Mouse (Mus musculus): Measurements from ENCODE around the gene Fezf1. TPM values are rescaled to one million over a fixed set of nuclear protein-coding genes. Genes with fewer than 3 reads are reported as not detected.

Gene Fezf1
- polyA plus RNA-seq, 1 experiment from 2014 or later = not detected

- under 1% methylated on average over 29 of the region's 29 CpGs for WGBS
- peak overlapping the region; percentile 39 for H3K4me3 ChIP-seq (ENCODE audit: low read length)
- H3K36me3 ChIP-seq (ENCODE audit: control insufficient read depth, insufficient read depth, low read length) = no peaks in the 10 kb centered on the region
- peaks cover 76% of the 10 kb centered on the region for H3K27me3 ChIP-seq (replicated peaks; ENCODE audit: control insufficient read depth, insufficient read depth, low read length)
- ATAC-seq = peak; percentile 65
- no peak overlapping the region for H3K9ac ChIP-seq (ENCODE audit: low read depth, low read length)
- H3K9me3 ChIP-seq (ENCODE audit: control insufficient read depth, low read length) = no peaks in the 10 kb centered on the region
- peak overlapping the region; percentile 50 for H3K4me2 ChIP-seq (ENCODE audit: low read depth, low read length)
- no peak overlapping the region for H3K27ac ChIP-seq (ENCODE audit: low read length)
- H3K4me1 ChIP-seq (ENCODE audit: control insufficient read depth, insufficient read depth, low read length) = peaks cover 18% of the 10 kb centered on the region; the same call in 1 of the 2 replicates
Measured at GRCm38 (mm10) chr6:23249616-23250287, 1.6 kb upstream of the Fezf1 start.

- Histone ChIP-seq H3K27me3 (replicated peaks; ENCODE audit: control insufficient read depth, insufficient read depth, low read length) (peaks cover 77% of the 10 kb centered on the region), H3K27ac (ENCODE audit: low read length) (no peak overlapping the region), H3K4me1 (ENCODE audit: control insufficient read depth, insufficient read depth, low read length) (peaks cover 18% of the 10 kb centered on the region; the same call in 1 of the 2 replicates), H3K9me3 (ENCODE audit: control insufficient read depth, low read length) (no peaks in the 10 kb centered on the region), H3K9ac (ENCODE audit: low read depth, low read length) (no peak overlapping the region), H3K4me2 (ENCODE audit: low read depth, low read length) (peak overlapping the region; percentile 50; the same call in 1 of the 2 replicates), H3K36me3 (ENCODE audit: control insufficient read depth, insufficient read depth, low read length) (no peaks in the 10 kb centered on the region), H3K4me3 (ENCODE audit: low read length) (peak overlapping the region; percentile 39)
- no peak for ATAC-seq
- under 1% methylated on average over 24 of the region's 24 CpGs for WGBS
Measured at GRCm38 (mm10) chr6:23249053-23249401, 865 bp upstream of the Fezf1 start.

DNA sequence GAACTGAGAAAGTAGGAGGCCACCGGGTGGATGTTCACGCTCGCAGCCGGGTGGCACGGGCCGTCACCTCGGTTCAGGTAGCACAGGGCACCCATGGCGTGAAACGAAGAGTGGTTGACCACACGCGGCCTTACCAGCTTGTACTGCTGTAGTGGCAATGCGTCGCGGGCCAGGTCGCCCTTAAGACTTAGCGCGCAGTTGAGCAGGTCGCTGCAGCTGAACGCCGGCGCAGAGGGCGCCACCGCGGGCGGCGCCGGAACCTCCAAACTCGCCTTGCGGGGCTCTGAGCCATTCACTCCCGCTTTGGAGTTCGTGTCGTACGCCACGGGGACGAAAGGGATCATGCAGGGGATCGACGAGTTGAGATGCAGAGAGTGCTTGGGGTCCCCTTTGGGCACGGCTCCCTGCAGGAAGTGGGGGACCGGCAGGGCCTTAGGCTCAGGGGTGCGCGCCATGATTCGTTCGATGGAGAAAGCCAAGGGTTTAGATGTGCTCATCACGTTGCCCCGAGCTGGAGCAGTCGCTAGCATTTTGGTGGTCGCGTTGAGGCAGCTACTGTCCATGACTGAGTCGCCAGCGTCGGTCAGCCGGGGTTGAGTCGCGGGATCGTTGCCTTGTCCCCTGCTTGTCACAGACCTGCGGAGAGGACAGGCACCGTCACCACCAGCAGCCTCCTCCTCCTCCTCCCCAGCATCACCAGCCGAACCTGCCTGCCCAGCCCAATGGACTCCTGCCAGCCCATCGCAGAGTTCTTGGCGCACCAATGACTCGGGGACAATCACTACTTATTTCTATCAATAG is 450 bp downstream of the Fezf1 start:
- WGBS = under 1% methylated on average over 61 of the region's 61 CpGs
- Histone ChIP-seq H3K27me3 (replicated peaks; ENCODE audit: control insufficient read depth, insufficient read depth, low read length) (peaks cover 77% of the 10 kb centered on the region), H3K4me3 (ENCODE audit: low read length) (peak overlapping the region; percentile 11; the same call in 1 of the 2 replicates), H3K9me3 (ENCODE audit: control insufficient read depth, low read length) (no peaks in the 10 kb centered on the region), H3K4me2 (ENCODE audit: low read depth, low read length) (no peak overlapping the region), H3K36me3 (ENCODE audit: control insufficient read depth, insufficient read depth, low read length) (no peaks in the 10 kb centered on the region), H3K9ac (ENCODE audit: low read depth, low read length) (no peak overlapping the region), H3K4me1 (ENCODE audit: control insufficient read depth, insufficient read depth, low read length) (peaks cover 14% of the 10 kb centered on the region; the same call in 1 of the 2 replicates), H3K27ac (ENCODE audit: low read length) (no peak overlapping the region)
- ATAC-seq = no peak

- Histone ChIP-seq H3K27me3 (replicated peaks; ENCODE audit: control insufficient read depth, insufficient read depth, low read length) (peaks cover 77% of the 10 kb centered on the region), H3K4me1 (ENCODE audit: control insufficient read depth, insufficient read depth, low read length) (peaks cover 14% of the 10 kb centered on the region; the same call in 1 of the 2 replicates), H3K4me3 (ENCODE audit: low read length) (no peak overlapping the region; the same call in 1 of the 2 replicates), H3K4me2 (ENCODE audit: low read depth, low read length) (no peak overlapping the region), H3K27ac (ENCODE audit: low read length) (no peak overlapping the region), H3K36me3 (ENCODE audit: control insufficient read depth, insufficient read depth, low read length) (no peaks in the 10 kb centered on the region), H3K9ac (ENCODE audit: low read depth, low read length) (no peak overlapping the region), H3K9me3 (ENCODE audit: control insufficient read depth, low read length) (no peaks in the 10 kb centered on the region)
- WGBS = 1% methylated on average over 23 of the region's 23 CpGs
- no peak for ATAC-seq
Measured at GRCm38 (mm10) chr6:23246790-23247511, 1.2 kb downstream of the Fezf1 start.

DNA sequence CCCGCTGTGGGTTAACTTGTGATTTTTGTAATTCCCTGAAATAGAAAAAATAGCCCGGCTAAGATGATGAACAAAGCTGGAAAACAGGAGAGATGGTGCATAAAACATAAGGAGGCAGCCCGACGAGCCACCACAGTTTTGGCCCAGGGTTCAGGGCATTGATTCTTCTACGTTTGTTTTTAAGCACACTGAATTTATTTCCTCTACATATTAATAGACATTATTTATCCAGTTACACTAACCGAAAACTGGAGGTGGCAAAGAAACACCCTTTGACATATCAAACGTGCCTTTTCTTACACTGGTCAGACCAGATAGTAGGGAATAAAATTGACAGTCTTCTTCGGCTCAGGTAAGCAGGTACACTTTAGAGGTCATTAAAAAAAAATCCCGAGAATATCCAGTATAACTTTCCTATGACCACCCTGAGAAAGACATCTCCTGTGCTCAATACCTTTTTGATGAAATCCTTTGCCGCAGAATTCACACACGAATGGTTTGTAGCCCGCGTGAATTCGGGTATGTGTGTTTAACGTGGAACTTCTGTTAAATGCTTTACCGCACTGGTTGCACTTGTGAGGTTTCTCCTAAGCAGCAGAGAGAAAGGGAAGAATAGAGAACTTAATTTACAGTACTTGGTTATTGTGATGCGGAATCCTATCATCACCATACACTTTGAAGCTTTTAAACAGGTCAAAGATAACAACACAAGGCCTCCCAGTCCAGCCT is 1.9 kb downstream of the Fezf1 start:
- Histone ChIP-seq H3K27ac (ENCODE audit: low read length) (no peak overlapping the region), H3K27me3 (replicated peaks; ENCODE audit: control insufficient read depth, insufficient read depth, low read length) (peaks cover 80% of the 10 kb centered on the region), H3K36me3 (ENCODE audit: control insufficient read depth, insufficient read depth, low read length) (no peaks in the 10 kb centered on the region), H3K9me3 (ENCODE audit: control insufficient read depth, low read length) (no peaks in the 10 kb centered on the region), H3K4me1 (ENCODE audit: control insufficient read depth, insufficient read depth, low read length) (peaks cover 14% of the 10 kb centered on the region; the same call in 1 of the 2 replicates), H3K9ac (ENCODE audit: low read depth, low read length) (no peak overlapping the region), H3K4me2 (ENCODE audit: low read depth, low read length) (no peak overlapping the region), H3K4me3 (ENCODE audit: low read length) (no peak overlapping the region)
- ATAC-seq = no peak
- WGBS = 4% methylated on average over 17 of the region's 17 CpGs

DNA sequence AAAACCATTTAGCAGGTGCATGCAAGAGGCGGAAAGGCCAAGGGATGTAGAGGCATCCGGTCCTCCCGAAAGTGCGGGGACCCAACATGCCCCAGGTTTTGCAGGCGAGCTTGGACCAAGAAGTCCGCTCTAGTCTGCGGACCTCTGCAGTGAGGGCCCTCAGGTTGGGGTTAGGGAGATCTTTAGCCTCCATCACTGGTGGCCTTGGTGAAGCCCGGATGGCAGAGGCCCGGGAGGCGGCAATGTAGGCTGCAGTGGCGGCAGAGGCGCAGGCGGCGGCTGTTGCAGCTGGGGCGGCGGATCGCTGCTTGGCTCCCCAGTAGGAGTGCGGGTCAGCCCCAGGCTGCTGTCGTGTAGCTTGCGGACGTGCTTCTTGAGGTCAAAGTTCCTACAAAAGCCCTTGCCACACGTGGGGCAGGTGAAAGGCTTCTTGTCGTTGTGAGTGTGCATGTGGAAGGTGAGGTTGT is 2.6 kb downstream of the Fezf1 start:
- H3K4me3 ChIP-seq (ENCODE audit: low read length) = no peak overlapping the region
- peaks cover 79% of the 10 kb centered on the region for H3K27me3 ChIP-seq (replicated peaks; ENCODE audit: control insufficient read depth, insufficient read depth, low read length)

DNA sequence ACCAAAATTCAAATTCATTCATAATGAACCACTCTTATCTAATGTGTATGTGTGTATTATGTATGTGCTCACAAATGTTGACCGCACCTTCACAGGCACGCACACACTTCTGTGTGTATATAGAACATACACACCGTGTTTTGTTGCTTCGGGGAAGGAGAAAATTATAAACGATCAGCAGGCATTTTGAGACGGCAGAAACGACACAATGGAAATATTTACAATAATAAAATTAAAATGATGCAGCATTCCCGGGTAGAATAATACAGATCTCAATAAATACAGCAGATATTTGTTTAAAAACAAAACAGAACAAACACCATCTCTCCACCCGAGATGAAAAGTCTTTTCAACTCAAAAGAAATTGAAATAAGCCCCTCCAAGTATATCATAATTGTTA is 3.0 kb downstream of the Fezf1 start:
- H3K36me3 ChIP-seq (ENCODE audit: control insufficient read depth, insufficient read depth, low read length) = no peaks in the 10 kb centered on the region
- 16% methylated on average over 9 of the region's 9 CpGs for WGBS
- no peak for ATAC-seq
- H3K9ac ChIP-seq (ENCODE audit: low read depth, low read length) = no peak overlapping the region
- H3K4me2 ChIP-seq (ENCODE audit: low read depth, low read length) = no peak overlapping the region
- H3K4me3 ChIP-seq (ENCODE audit: low read length) = no peak overlapping the region
- H3K9me3 ChIP-seq (ENCODE audit: control insufficient read depth, low read length) = no peaks in the 10 kb centered on the region
- no peak overlapping the region for H3K27ac ChIP-seq (ENCODE audit: low read length)
- H3K27me3 ChIP-seq (replicated peaks; ENCODE audit: control insufficient read depth, insufficient read depth, low read length) = peaks cover 74% of the 10 kb centered on the region
- H3K4me1 ChIP-seq (ENCODE audit: control insufficient read depth, insufficient read depth, low read length) = peaks cover 14% of the 10 kb centered on the region; the same call in 1 of the 2 replicates

More for the DNA sequence above, 2.6 kb downstream of the Fezf1 start:
- no peak for ATAC-seq
- no peak overlapping the region for H3K4me2 ChIP-seq (ENCODE audit: low read depth, low read length)
- no peak overlapping the region for H3K27ac ChIP-seq (ENCODE audit: low read length)
- no peaks in the 10 kb centered on the region for H3K9me3 ChIP-seq (ENCODE audit: control insufficient read depth, low read length)
- H3K4me1 ChIP-seq (ENCODE audit: control insufficient read depth, insufficient read depth, low read length) = peaks cover 14% of the 10 kb centered on the region; the same call in 1 of the 2 replicates
- no peak overlapping the region for H3K9ac ChIP-seq (ENCODE audit: low read depth, low read length)
- no peaks in the 10 kb centered on the region for H3K36me3 ChIP-seq (ENCODE audit: control insufficient read depth, insufficient read depth, low read length)
- 2% methylated on average over 23 of the region's 23 CpGs for WGBS

DNA sequence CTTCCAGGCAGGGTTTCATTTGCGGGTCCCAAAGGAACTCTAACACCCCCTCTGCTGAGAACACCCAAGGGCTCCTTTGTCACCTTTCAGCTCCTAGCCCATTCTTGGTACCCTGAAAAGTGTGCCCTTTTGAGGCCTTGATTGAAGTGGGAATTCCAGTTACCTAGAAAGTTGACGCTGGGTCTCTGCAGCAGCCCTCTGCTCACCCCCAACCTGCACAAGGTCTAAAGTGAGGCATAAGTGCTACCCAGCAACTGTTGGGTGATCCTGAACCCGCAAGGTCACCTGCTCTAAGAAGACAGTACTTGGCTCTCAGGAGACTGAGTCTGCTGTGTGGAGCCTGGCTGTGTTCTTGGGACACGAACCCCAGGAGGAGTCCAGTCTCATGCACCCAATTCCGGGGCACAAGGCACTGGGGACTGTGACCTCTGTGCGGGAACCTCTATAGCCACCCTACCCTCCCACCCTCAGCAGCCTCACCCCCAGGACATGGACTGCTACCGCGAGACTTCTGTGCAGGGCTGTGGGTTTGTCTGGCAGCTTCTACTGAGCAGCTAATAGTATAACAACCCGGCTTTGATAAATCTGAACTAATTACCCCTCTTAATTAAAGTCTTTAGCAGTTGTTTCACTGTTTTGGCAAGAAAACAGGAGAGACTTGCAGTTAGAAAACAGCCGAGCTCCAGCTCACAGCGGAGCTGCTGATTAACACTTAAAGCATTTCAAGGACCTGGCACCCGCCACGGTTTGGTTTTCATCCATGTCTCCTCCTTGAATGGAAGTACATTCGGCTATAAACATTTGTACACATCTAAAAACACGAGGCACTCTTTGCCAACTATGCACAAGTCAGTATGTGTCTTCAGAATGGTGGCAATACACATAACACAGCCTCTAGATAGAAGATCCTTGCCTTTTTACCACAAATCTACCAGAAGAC is 4.1 kb downstream of the Fezf1 start:
- Histone ChIP-seq H3K36me3 (ENCODE audit: control insufficient read depth, insufficient read depth, low read length) (no peaks in the 10 kb centered on the region), H3K4me1 (ENCODE audit: control insufficient read depth, insufficient read depth, low read length) (peaks cover 14% of the 10 kb centered on the region; the same call in 1 of the 2 replicates), H3K4me3 (ENCODE audit: low read length) (no peak overlapping the region), H3K27ac (ENCODE audit: low read length) (no peak overlapping the region), H3K27me3 (replicated peaks; ENCODE audit: control insufficient read depth, insufficient read depth, low read length) (peaks cover 64% of the 10 kb centered on the region), H3K4me2 (ENCODE audit: low read depth, low read length) (no peak overlapping the region), H3K9me3 (ENCODE audit: control insufficient read depth, low read length) (no peaks in the 10 kb centered on the region), H3K9ac (ENCODE audit: low read depth, low read length) (no peak overlapping the region)
- 3% methylated on average over 15 of the region's 15 CpGs for WGBS
- ATAC-seq = no peak
